Mouse (Mus musculus): ENCODE measurements at regions not wholly inside any gene's neighbourhood (a gene's known extent, or its start where the extent isn't known, plus 50 kb on each side); places are given as distances from the start of the nearest gene placed in this dataset.

GRCm38 (mm10) chr5:43160140-43160539 lies 72.8 kb upstream of the Cpeb2 start:
- DNase-seq (ENCODE audit: low spot score), result no peak
- Histone ChIP-seq H3K4me3 (ENCODE audit: low read length) (no peak overlapping the region), H3K36me3 (ENCODE audit: insufficient read depth, low read length) (no peaks in the 10 kb centered on the region), H3K9ac (replicated peaks; ENCODE audit: low read length) (no peak overlapping the region), H3K27me3 (ENCODE audit: insufficient read depth, low read length) (no peaks in the 10 kb centered on the region), H3K9me3 (ENCODE audit: low read length) (no peaks in the 10 kb centered on the region), H3K4me2 (ENCODE audit: low read depth, low read length) (no peak overlapping the region), H3K4me1 (ENCODE audit: insufficient read depth, low read length) (no peaks in the 10 kb centered on the region), H3K27ac (no peak overlapping the region)
- TF ChIP-seq CTCF (IDR thresholded peaks at IDR 0.05; ENCODE audit: low read depth), result no peak
- ATAC-seq, result no peak
- WGBS, result 82% methylated on average over 6 of the region's 6 CpGs

GRCm38 (mm10) chr5:43181475-43181874 lies 51.5 kb upstream of the Cpeb2 start:
- Histone ChIP-seq H3K27me3 (ENCODE audit: insufficient read depth, low read length) (no peaks in the 10 kb centered on the region), H3K4me2 (ENCODE audit: low read depth, low read length) (no peak overlapping the region), H3K36me3 (ENCODE audit: insufficient read depth, low read length) (no peaks in the 10 kb centered on the region), H3K9me3 (ENCODE audit: low read length) (no peaks in the 10 kb centered on the region), H3K9ac (replicated peaks; ENCODE audit: low read length) (no peak overlapping the region), H3K27ac (no peak overlapping the region), H3K4me3 (ENCODE audit: low read length) (no peak overlapping the region), H3K4me1 (ENCODE audit: insufficient read depth, low read length) (no peaks in the 10 kb centered on the region)
- DNase-seq (ENCODE audit: low spot score) (no peak), ATAC-seq (no peak)
- no peak for TF ChIP-seq CTCF (IDR thresholded peaks at IDR 0.05; ENCODE audit: low read depth)
- 89% methylated on average over 8 of the region's 8 CpGs for WGBS
